Mouse (Mus musculus): Measurements from ENCODE around the gene Ptprn2.

The Ptprn2 gene

DNA sequence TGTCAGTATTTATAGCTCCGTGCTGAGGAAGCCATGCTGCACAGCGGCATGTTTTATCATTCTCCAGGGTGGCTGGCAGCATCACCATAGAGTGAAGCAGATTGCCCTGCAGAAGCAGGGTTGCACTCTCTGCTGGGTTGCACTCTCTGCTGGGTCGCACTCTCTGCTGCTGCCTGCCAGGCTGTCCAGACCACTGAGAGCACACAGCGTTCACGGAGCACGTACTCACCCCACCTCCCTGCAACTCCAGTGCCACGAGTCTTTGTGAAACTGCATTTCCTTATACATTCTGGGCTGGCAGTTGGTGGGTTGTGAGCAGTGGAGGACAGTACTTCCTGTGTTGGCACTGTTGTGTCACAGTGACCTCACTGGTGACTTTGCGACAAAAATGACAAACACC, 108.9 kb downstream of the Ptprn2 start:
- no peak for DNase-seq (ENCODE audit: inconsistent ontology term)

DNA sequence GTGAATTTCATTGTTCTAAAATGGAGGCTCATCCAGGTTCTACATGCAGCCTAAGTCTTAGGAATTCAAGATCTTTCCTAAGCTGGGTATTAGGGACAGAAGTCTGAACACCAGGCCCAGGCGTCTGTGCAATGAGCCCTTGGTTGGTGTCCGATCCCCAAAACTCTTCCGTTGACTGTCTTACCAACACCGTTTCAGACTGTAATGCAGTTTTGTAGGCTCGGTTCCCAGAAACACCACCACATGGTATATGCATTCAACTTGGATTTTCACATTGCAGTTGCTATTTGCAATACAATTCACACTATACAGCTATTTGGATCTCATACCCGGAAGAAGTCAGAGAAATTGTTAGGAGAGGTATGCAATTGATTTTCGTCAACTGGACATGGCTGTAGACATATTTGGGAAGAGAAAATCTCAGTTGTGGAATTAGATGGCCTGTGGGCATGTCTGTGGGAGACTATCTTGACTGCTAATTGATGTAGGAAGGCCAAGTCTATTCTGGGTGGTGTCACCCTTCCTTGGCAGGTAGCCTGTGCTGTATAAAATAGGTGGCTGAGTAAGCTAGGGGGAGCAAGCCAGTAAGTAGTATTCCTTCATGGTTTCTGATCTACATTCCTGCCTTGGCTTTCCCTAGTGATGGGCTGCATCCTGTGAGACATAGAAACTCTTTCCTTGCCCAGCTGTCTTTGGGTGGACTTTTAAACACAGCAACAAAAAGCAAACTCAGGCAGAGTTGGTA, 109.5 kb downstream of the Ptprn2 start:
- no peak for DNase-seq (ENCODE audit: inconsistent ontology term)

DNA sequence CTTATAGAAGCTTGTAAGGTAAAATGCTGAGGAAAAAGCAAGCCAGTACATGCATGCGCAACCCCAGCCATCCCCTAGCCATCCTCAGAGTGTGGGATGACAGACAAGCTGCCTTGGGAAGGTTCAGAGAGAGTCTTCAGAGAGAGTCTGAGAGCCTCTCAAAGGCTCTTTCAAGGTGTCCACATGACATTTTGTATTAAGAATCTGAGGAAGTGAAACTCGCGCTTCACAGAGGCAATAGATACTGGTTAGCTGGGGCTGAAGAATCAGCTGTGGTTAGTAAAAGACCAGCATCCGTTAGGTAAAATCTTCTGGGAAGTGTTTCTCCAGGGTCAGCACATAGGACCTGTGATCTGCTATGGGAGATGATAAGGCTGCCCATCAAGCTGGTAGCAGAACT, 110.2 kb downstream of the Ptprn2 start:
- DNase-seq (ENCODE audit: inconsistent ontology term) = no peak

- no peak for DNase-seq (ENCODE audit: inconsistent ontology term)
These were observed 111.5 kb downstream of the Ptprn2 start for GRCm38 (mm10) chr12:116596993-116597392.

- no peak for DNase-seq (ENCODE audit: inconsistent ontology term)
These were observed 112.2 kb downstream of the Ptprn2 start for GRCm38 (mm10) chr12:116597670-116598069.

GRCm38 (mm10) chr12:116598123-116599005, 112.8 kb downstream of the Ptprn2 start:
- DNase-seq (ENCODE audit: inconsistent ontology term) = no peak

GRCm38 (mm10) chr12:116599537-116599936, 114.0 kb downstream of the Ptprn2 start:
- DNase-seq (ENCODE audit: inconsistent ontology term) = no peak

- DNase-seq (ENCODE audit: inconsistent ontology term) = no peak
These were observed 114.5 kb downstream of the Ptprn2 start for GRCm38 (mm10) chr12:116600054-116600453.

- DNase-seq (ENCODE audit: inconsistent ontology term) = no peak
These were observed 115.9 kb downstream of the Ptprn2 start for GRCm38 (mm10) chr12:116601395-116601794.

DNA sequence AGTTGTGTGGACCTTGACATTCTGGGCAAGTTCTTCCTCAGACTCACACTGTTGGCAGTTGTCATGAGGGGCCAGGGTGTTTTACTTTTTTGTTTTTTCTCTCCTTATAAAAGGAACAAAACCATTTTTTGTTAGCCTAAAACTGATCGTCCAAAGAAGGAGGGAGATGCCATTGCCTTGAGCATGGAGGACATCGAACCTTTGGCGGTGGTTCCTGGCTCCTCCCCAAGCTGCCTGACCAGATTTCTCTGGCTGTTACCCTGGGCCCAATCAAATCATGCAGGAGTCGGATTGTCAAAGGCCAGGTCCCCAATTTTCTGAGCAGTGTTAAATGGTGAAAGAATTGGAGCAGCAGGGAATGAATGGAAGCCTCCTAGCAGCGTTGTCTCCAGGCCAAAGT, 116.4 kb downstream of the Ptprn2 start:
- DNase-seq (ENCODE audit: inconsistent ontology term) = no peak

DNA sequence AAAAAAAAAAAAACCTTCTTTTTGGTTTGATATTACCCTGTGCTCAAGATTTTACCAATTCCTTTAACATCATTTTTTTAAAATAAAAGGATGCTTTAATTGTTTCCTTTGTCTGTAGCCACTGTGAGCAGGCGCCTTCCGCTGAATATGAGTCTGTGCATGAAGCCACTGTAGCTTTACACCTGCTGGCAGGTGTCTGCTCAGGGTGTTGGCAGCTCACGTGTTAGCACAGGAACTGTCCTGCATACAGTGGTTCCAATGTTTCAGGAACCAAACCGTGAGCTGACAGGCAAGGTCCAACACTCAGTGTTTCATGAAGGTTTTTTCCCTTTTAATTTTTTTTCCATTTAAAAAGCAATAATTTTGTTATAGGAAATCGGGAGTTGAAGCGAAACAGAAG, 123.1 kb downstream of the Ptprn2 start:
- no peak for DNase-seq (ENCODE audit: inconsistent ontology term)

DNA sequence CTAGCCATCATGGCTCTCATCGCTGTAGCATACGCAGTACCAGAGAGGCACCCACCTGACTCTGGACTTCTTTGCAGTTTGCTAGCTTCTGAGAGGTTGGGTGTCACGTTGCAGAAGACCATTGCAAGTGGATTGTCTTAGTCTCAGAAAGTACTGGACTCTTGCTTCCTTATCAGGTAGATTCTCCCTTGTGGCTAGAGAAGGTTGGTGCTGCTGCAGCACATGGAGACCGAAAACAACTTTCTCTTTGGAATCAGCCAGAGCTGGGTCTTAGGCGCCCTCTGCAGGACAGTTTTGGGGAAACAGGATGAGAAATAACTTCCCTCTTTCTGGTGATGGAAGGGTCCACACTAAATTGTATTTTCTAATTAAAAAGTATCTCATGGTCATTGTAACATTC, 134.3 kb downstream of the Ptprn2 start:
- peak; percentile 36 for DNase-seq (ENCODE audit: inconsistent ontology term)

DNA sequence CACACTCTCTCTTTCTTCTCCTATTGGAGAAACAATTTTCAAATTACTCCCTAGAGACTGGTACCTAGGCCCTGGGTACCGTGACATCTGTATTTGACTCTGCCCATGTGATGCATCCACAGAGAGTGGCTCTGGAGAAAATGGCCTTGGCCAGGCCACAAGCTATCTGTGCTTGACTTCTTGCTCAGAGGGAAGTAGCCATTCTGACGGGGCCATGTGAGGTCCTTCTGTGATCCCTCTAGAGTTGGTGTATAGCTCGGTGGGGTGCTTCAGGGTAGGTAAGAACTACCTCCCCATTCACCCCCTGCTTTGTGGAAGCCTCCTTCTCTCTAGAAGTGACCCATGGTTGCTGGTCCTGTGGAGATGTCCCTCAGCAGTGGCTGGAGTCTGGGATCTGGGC, 134.8 kb downstream of the Ptprn2 start:
- no peak for DNase-seq (ENCODE audit: inconsistent ontology term)

GRCm38 (mm10) chr12:116621325-116622040, 136.0 kb downstream of the Ptprn2 start:
- no peak for DNase-seq (ENCODE audit: inconsistent ontology term)

DNA sequence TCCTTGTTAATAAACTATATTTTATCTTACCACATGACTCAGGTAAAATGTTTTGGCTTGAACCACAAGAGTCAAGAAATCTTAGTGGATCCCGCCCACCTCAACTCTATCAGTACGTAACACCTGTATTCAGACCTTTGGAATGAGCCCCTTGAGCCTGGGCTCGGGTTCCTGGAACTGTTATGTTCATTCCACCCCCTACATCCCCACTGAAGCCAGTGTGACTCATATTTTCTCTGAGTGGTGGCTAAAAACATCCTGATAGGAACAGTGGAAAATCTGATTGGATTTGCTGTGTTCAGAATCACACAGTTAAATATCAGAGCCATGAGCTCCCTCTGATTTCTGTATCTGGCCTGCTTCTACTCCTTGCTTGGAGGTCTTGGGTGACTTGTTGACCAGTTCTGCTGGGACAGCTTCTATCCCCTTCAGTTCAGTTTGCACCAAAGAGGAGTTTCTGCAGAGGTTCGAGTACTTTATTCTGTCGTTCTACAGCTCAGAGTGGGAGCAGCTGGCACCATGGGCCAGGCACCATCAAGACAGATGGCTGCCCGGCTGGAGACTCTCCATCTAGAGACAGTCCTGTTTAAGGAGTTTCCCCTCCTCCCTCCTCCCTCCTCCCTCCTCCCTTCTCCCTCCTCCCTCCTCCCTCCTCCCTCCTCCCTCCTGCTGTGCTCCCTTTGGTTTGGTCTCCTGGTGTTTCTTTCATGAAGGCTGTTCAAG, 137.3 kb downstream of the Ptprn2 start:
- peak; percentile 13 for DNase-seq (ENCODE audit: inconsistent ontology term)

- peak; percentile 50 for DNase-seq (ENCODE audit: inconsistent ontology term)
These were observed 140.1 kb downstream of the Ptprn2 start for GRCm38 (mm10) chr12:116625391-116626281.

DNA sequence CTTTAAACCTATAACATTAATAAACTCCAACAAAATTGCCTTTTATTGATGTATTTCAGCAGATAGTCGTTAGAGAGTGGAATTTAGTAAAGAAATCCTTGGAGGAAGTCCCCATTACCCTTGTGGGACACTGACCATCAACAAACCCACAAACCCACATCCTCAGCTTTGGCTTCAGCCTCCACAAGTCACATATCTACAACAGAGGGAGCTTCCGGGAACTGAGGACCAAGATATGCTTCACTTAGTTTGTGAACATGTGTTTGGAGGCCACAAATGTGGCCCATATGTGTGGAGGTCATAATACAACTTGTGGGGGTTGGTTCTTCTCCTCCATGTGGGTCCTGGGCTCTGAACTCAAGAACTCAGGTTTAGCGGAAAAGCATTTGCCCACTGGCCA, 143.5 kb downstream of the Ptprn2 start:
- DNase-seq (ENCODE audit: inconsistent ontology term) = no peak

GRCm38 (mm10) chr12:116637498-116637897, 152.0 kb downstream of the Ptprn2 start:
- no peak for DNase-seq (ENCODE audit: inconsistent ontology term)

GRCm38 (mm10) chr12:116640871-116641270, 155.4 kb downstream of the Ptprn2 start:
- no peak for DNase-seq (ENCODE audit: inconsistent ontology term)

- DNase-seq (ENCODE audit: inconsistent ontology term) = no peak
These were observed 156.0 kb downstream of the Ptprn2 start for GRCm38 (mm10) chr12:116641339-116642190.
